Mouse (Mus musculus) stomach, postnatal 0 days (tissue): ENCODE data around the gene Gmppb. TPM values are rescaled to one million over a fixed set of nuclear protein-coding genes. Genes with fewer than 3 reads are reported as not detected.
A peak's percentile ranks its signal among the peaks of the same experiment; 100 is the strongest.
"Not testable (repeated sequence)": the region's sequence is repeated elsewhere in the genome, so short reads cannot be mapped to it uniquely, and the experiment has no call there.

Source experiments
- ATAC-seq: fragments of 200-750 bp; cut with Nextera tagmentation; 2 replicates; pipeline ENCODE4 v1.8.0; 2017; ENCODE audit not compliant: low FRiP score, low TSS enrichment
- DNase-seq: peaks from one replicate; pipeline ENCODE4 v3.0.0-alpha.2; 2016; ENCODE audit warnings: low spot score
- H3K27ac ChIP-seq: fragments of 300-500 bp; sonication (generic); replicated peaks from 2 replicates; pipeline ENCODE4 v1.5.1; 2014; ENCODE audit warnings: mild to moderate bottlenecking, control low read depth
- H3K27me3 ChIP-seq: fragments of 300-500 bp; sonication (generic); 2 replicates; pipeline ENCODE4 v1.6.1; 2014; ENCODE audit warnings: low read length; ENCODE audit not compliant: control insufficient read depth, insufficient read depth
- H3K36me3 ChIP-seq: fragments of 300-500 bp; sonication (generic); 2 replicates; pipeline ENCODE4 v1.6.1; 2014; ENCODE audit warnings: low read length, mixed read lengths; ENCODE audit not compliant: control insufficient read depth, insufficient read depth
- H3K4me1 ChIP-seq: fragments of 300-500 bp; sonication (generic); replicated peaks from 2 replicates; pipeline ENCODE4 v1.6.1; 2014; ENCODE audit warnings: antibody characterized with exemption; ENCODE audit not compliant: control insufficient read depth, insufficient read depth
- H3K4me2 ChIP-seq: fragments of 300-500 bp; sonication (generic); replicated peaks from 2 replicates; pipeline ENCODE4 v1.6.1; 2014; ENCODE audit warnings: low read depth, mild to moderate bottlenecking, control low read depth, moderate library complexity
- H3K4me3 ChIP-seq: fragments of 300-500 bp; sonication (generic); 2 replicates; pipeline ENCODE4 v1.5.1; 2014; ENCODE audit warnings: low read depth, low read length, control low read depth
- H3K9ac ChIP-seq: fragments of 300-500 bp; sonication (generic); 2 replicates; pipeline ENCODE4 v1.6.1; 2014; ENCODE audit warnings: mild to moderate bottlenecking, low read length, control low read depth, mixed read lengths
- H3K9me3 ChIP-seq: fragments of 300-500 bp; sonication (generic); 2 replicates; pipeline ENCODE4 v1.6.1; 2016; ENCODE audit warnings: low read length; ENCODE audit not compliant: control insufficient read depth
- CTCF ChIP-seq: IDR thresholded peaks from 2 replicates; pipeline ENCODE4 v1.5.1; 2016; ENCODE audit warnings: antibody characterized with exemption, low read depth, mild to moderate bottlenecking, moderate library complexity
- EP300 ChIP-seq: optimal IDR thresholded peaks from 2 replicates; pipeline ENCODE3; 2016; ENCODE audit warnings: antibody characterized with exemption
- WGBS: fragments of 180-500 bp; shearing (Covaris S2); extraction: QIAGEN DNeasy Blood & Tissue Kit; methylation state at CpG from one replicate; pipeline ENCODE4 v1.1.7; 2014; 5-methylcytosine and 5-hydroxymethylcytosine counted together
- polyA plus RNA-seq: library from polyadenylated mRNA; unstranded; fragments of >200 nt; fragmentation: Nextera tagmentation; extraction: Ambion mirVana; gene quantifications from 2 replicates; pipeline ENCODE4 v1.2.1, GENCODE M21; 2015

Gmppb gene
- polyA plus RNA-seq, 1 experiment from 2014 or later: 49.5 TPM

DNA sequence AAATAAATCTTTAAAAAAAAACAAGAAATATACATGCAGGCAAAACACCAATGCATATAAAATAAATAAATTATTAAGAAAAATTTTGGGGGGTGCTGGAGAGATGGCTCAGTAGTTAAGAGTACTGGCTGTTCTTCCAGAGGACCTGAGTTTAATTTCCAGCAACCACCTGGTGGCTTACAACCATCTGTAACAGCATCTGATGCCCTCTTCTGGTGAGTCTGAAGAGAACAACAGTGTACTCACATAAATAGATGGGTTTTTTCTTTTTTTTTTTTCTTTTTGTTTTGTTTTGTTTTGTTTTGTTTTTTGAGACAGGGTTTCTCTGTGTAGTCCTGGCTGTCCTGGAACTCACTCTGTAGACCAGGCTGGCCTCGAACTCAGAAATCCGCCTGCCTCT lies 35.5 kb upstream of the Gmppb start:
- H3K4me2 ChIP-seq, ATAC-seq, H3K27ac ChIP-seq, DNase-seq, H3K27me3 ChIP-seq, H3K4me1 ChIP-seq, H3K9me3 ChIP-seq, H3K36me3 ChIP-seq, H3K9ac ChIP-seq, H3K4me3 ChIP-seq: not testable (repeated sequence)
- TF ChIP-seq CTCF: peak; percentile 39
- WGBS: 100% methylated on average over 2 of the region's 2 CpGs

DNA sequence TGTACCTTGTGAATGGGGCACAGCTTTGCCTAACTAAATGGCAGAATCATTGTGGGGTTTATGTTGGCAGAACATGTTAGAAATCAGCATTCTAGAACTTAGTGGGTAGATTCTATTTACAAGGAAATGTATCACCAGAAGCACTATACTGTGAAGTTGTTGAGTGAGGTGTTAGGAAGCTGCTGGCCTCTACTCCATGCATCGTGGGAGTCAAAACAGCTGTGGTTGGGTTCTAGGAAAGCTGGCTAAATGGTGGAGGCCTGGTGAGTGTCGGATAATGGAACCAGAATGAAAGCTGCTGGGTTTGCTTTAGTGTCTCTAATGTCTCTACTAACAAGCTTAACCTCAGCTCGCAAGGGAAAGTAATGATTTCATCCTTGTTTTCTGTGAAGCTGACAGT lies 31.9 kb upstream of the Gmppb start:
- no peak overlapping the region for H3K9ac ChIP-seq
- DNase-seq: no peak
- H3K4me3 ChIP-seq: no peak overlapping the region
- no peak for ATAC-seq
- no peak overlapping the region for H3K27ac ChIP-seq
- no peak overlapping the region for H3K4me2 ChIP-seq
- TF ChIP-seq CTCF: no peak
- TF ChIP-seq EP300: no peak
- H3K4me1 ChIP-seq: no peaks in the 10 kb centered on the region
- no peaks in the 10 kb centered on the region; the same call in 1 of the 2 replicates for H3K36me3 ChIP-seq
- H3K9me3 ChIP-seq: no peaks in the 10 kb centered on the region
- whole genome bisulfite sequencing: 80% methylated on average over 3 of the region's 3 CpGs
- H3K27me3 ChIP-seq: no peaks in the 10 kb centered on the region

DNA sequence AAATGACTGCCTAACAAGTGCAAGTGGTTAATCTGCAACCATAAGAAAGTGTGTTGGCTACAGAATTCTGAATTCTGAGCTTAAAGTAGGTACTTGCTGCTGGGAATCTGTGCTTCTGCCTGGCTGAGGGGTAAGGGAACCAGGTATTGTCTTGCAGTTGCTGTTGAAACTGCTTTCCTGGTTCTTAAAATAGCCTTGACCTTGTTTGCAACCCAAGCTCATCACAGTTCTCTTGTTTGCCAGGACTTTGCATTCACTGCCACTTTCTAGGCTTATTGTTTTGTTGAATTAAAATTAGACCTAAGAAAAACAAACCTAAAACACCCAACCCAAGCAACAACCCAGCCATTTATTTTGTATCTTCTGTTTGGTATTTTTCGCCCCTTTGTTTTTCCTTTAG lies 28.3 kb upstream of the Gmppb start:
- peaks cover 4% of the 10 kb centered on the region; the same call in 1 of the 2 replicates for H3K36me3 ChIP-seq
- no peak overlapping the region for H3K27ac ChIP-seq
- TF ChIP-seq EP300 (no peak), CTCF (no peak)
- DNase-seq (no peak), ATAC-seq (no peak)
- no peaks in the 10 kb centered on the region for H3K27me3 ChIP-seq
- H3K9ac ChIP-seq: no peak overlapping the region
- no peaks in the 10 kb centered on the region for H3K4me1 ChIP-seq
- 91% methylated on average over 1 of the region's 1 CpGs for WGBS
- H3K4me3 ChIP-seq: no peak overlapping the region
- no peaks in the 10 kb centered on the region for H3K9me3 ChIP-seq
- H3K4me2 ChIP-seq: no peak overlapping the region

DNA sequence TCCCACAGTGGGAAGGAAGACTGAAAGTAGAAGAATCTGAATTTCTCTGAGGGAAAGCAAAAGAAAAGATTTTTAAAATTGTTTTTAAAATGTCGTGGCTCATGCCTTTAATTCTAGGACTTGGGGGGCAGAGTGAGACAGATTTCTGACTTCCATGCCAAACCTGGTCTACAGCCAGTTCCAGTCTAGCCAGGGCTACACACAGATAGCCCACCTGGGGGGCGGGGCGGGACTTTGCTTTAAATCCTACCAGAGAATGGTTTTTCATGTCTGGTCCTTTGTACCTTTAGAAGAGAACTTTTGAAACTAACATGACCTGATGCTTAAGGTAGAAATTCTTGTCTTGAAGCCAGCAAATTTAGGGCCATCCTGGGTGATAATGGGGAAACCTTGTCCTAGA lies 25.8 kb upstream of the Gmppb start:
- no peak overlapping the region for H3K4me2 ChIP-seq
- DNase-seq (no peak), ATAC-seq (no peak)
- no peaks in the 10 kb centered on the region for H3K4me1 ChIP-seq
- WGBS: 85% methylated on average over 3 of the region's 3 CpGs
- H3K4me3 ChIP-seq: no peak overlapping the region
- H3K9me3 ChIP-seq: no peaks in the 10 kb centered on the region
- H3K36me3 ChIP-seq: peaks cover 4% of the 10 kb centered on the region; the same call in 1 of the 2 replicates
- H3K27me3 ChIP-seq: no peaks in the 10 kb centered on the region
- no peak overlapping the region for H3K9ac ChIP-seq
- TF ChIP-seq CTCF (no peak), EP300 (no peak)
- H3K27ac ChIP-seq: no peak overlapping the region

DNA sequence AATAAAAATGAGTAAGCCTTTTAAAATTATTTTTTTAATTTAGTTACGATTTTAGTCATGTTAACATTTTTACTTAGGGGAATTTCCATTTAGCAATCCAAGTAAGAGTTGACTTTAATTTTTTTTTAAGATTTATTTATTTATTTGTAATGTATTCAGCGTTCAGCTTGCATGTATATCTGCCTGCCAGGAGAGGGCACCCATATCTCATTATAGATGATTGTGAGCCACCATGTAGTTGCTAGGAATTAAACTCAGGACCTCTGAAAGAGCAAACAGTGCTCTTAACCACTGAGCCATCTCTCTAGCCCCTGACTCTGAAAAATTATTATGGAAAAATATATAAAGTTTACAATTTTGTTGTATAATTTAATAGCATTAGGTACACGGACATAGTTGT lies 22.5 kb upstream of the Gmppb start:
- ATAC-seq: no peak
- no peak for DNase-seq
- 94% methylated on average over 3 of the region's 3 CpGs for WGBS

DNA sequence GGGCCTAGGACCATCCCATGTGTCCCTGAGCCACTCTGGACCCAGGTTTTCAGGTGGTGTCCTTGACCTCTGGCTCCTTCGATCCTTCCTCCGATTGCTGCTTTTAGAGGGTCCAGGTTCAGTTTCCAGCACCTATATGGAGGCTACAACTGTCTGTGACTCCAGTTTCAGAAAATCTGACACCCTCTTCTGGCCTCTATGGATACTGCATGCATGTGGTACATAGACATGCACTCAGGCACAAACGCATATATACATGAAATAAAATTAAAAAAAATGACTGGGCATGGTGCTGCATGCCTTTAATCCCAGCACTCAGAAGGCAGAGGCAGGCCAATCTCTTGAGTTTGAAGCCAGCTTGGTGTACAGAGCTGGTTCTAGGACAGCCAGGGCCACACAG lies 21.2 kb upstream of the Gmppb start:
- no peak overlapping the region for H3K4me3 ChIP-seq
- no peak overlapping the region for H3K27ac ChIP-seq
- H3K4me2 ChIP-seq: no peak overlapping the region
- H3K27me3 ChIP-seq: no peaks in the 10 kb centered on the region
- no peaks in the 10 kb centered on the region for H3K4me1 ChIP-seq
- WGBS: 97% methylated on average over 3 of the region's 3 CpGs
- H3K9me3 ChIP-seq: no peaks in the 10 kb centered on the region
- DNase-seq (no peak), ATAC-seq (no peak)
- peaks cover 9% of the 10 kb centered on the region for H3K36me3 ChIP-seq
- TF ChIP-seq EP300: no peak
- 0 out of 2 replicates have a peak, but pooled peaks have one; percentile 17 for TF ChIP-seq CTCF
- H3K9ac ChIP-seq: no peak overlapping the region

More for the DNA sequence above, 22.5 kb upstream of the Gmppb start:
- H3K27me3 ChIP-seq: no peaks in the 10 kb centered on the region
- TF ChIP-seq EP300: no peak
- TF ChIP-seq CTCF: peak; percentile 53
- no peaks in the 10 kb centered on the region for H3K9me3 ChIP-seq
- H3K36me3 ChIP-seq: peaks cover 4% of the 10 kb centered on the region; the same call in 1 of the 2 replicates
- H3K27ac ChIP-seq: no peak overlapping the region
- H3K9ac ChIP-seq: no peak overlapping the region
- no peak overlapping the region for H3K4me3 ChIP-seq
- no peak overlapping the region for H3K4me2 ChIP-seq
- H3K4me1 ChIP-seq: no peaks in the 10 kb centered on the region
